Mouse (Mus musculus) heart, embryonic 14.5 days (tissue): ENCODE measurements at regions not wholly inside any gene's neighbourhood (a gene's known extent, or its start where the extent isn't known, plus 50 kb on each side); places are given as distances from the start of the nearest gene placed in this dataset.

Experiments
- ATAC-seq: fragments of 200-750 bp; cut with Nextera tagmentation; 2 replicates; pipeline ENCODE4 v1.8.0; 2017; ENCODE audit warnings: low read depth, moderate TSS enrichment; ENCODE audit not compliant: insufficient number of reproducible peaks, insufficient read depth, low FRiP score
- H3K27ac ChIP-seq, 2 experiments: fragments of 200-500 bp in 1 of 2; fragments of 300-500 bp in 1 of 2; sonication (generic) in 1 of 2; replicated peaks in 1 of 2; 2 replicates each; pipeline ENCODE4 v1.5.1; 2012 to 2014; ENCODE audit warnings: low read depth in 2 of 2, low read length in 2 of 2, control low read depth in 1 of 2, mild to moderate bottlenecking in 1 of 2, mixed read lengths in 1 of 2; ENCODE audit not compliant: control insufficient read depth in 1 of 2, insufficient read depth in 1 of 2
- H3K27me3 ChIP-seq: fragments of 300-500 bp; sonication (generic); 2 replicates; pipeline ENCODE4 v1.6.1; 2014; ENCODE audit warnings: mild to moderate bottlenecking, low read length, control low read depth; ENCODE audit not compliant: control insufficient read depth, insufficient read depth
- H3K36me3 ChIP-seq: fragments of 300-500 bp; sonication (generic); 2 replicates; pipeline ENCODE4 v1.6.1; 2014; ENCODE audit warnings: mild to moderate bottlenecking, control low read depth, low read length, mixed read lengths; ENCODE audit not compliant: control insufficient read depth, insufficient read depth
- H3K4me1 ChIP-seq, 2 experiments: fragments of 200-500 bp in 1 of 2; fragments of 300-500 bp in 1 of 2; sonication (generic) in 1 of 2; 2 replicates each; pipeline ENCODE4 v1.6.1; 2012 to 2014; ENCODE audit warnings: low read length in 2 of 2, control low read depth in 1 of 2, mixed read lengths in 1 of 2; ENCODE audit not compliant: control insufficient read depth in 2 of 2, insufficient read depth in 2 of 2
- H3K4me2 ChIP-seq: fragments of 300-500 bp; sonication (generic); 2 replicates; pipeline ENCODE4 v1.6.1; 2014; ENCODE audit warnings: mild to moderate bottlenecking, low read length
- H3K4me3 ChIP-seq, 2 experiments: fragments of 200-500 bp in 1 of 2; fragments of 300-500 bp in 1 of 2; sonication (generic) in 1 of 2; 2 replicates each; pipeline ENCODE4 v1.5.1; 2012 to 2014; ENCODE audit warnings: low read length in 2 of 2, mild to moderate bottlenecking in 2 of 2, control low read depth in 1 of 2, low read depth in 1 of 2, moderate library complexity in 1 of 2; ENCODE audit not compliant: control insufficient read depth in 1 of 2, insufficient read depth in 1 of 2
- H3K9ac ChIP-seq: fragments of 300-500 bp; sonication (generic); 2 replicates; pipeline ENCODE4 v1.6.1; 2014; ENCODE audit warnings: mild to moderate bottlenecking, low read length
- H3K9me3 ChIP-seq: fragments of 300-500 bp; sonication (generic); 2 replicates; pipeline ENCODE4 v1.6.1; 2016; ENCODE audit warnings: low read length, control low read depth; ENCODE audit not compliant: control insufficient read depth
- WGBS: fragments of 180-500 bp; shearing (Covaris S2); extraction: QIAGEN DNeasy Blood & Tissue Kit; methylation state at CpG from one replicate; pipeline ENCODE4 v1.1.7; 2014; 5-methylcytosine and 5-hydroxymethylcytosine counted together

DNA sequence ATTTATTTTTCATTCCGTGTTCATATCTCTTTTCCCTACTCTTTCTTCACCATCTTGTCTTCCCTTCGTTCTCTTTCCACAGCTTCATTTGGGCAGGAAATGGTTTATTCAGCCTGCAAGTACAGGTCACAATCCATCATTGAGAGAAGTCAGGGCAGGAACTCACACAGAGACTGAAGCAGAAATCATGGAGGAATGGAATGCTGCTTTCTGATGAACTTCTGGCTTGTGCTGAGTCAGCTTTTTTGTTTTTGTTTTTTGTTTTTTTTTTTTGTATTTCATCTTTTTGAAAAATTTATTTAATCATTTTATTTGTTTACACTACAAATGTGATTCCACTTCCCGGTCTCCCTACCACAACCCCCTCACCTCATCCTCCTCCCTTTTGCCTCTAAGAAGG, 51.2 kb upstream of the Suclg2 start:
- Histone ChIP-seq H3K27ac (no peak overlapping the region), H3K36me3 (no peaks in the 10 kb centered on the region), H3K27me3 (no peaks in the 10 kb centered on the region), H3K4me2 (no peak overlapping the region), H3K9ac (no peak overlapping the region), H3K9me3 (no peaks in the 10 kb centered on the region), H3K4me3 (no peak overlapping the region), H3K4me1 (no peaks in the 10 kb centered on the region)
- WGBS = 75% methylated on average over 3 of the region's 3 CpGs
- ATAC-seq = no peak

DNA sequence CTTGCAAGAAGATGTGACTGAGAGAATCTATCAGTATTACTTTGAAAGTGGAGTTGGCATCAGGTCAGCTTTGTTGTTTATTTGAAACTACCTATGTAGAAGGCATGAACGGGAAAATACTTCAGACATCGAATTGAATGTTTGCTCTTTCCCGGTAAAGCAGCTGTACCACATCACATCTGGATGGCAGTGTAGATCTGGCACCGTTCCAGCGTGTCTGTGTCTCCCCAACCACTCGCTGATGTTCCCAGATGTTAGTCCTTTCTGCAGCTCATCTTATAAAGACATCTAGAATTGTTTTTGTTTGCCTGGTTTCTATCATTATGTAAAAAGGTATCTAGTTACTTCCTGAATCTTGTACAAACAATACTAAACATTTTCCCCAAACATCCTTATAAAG, 83.1 kb upstream of the Suclg2 start:
- no peak overlapping the region for H3K4me2 ChIP-seq
- H3K27ac ChIP-seq = no peak overlapping the region
- H3K4me1 ChIP-seq = no peaks in the 10 kb centered on the region
- no peak for ATAC-seq
- no peaks in the 10 kb centered on the region for H3K36me3 ChIP-seq
- H3K9me3 ChIP-seq = no peaks in the 10 kb centered on the region
- H3K27me3 ChIP-seq = no peaks in the 10 kb centered on the region
- 60% methylated on average over 6 of the region's 6 CpGs for WGBS
- H3K9ac ChIP-seq = no peak overlapping the region
- no peak overlapping the region for H3K4me3 ChIP-seq

DNA sequence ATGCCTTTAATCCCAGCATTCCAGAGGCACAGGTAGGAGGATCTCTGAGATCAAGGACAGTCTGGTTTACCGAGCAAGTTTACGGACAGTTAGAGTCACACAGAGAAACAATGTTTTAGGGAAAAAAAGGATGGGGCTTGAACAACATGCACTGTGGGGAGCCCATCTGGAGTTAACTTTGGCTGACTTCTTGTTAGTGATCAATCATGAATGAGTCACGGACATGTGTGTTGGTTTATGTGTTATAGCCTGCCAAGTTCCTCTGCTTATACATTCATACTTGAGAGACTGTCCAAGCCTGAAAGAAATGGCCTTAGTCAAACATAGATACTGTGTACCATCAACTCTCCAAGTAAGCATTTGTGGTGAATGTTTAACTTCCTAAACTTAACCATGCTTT, 122.9 kb upstream of the Suclg2 start:
- H3K4me1 ChIP-seq = no peaks in the 10 kb centered on the region
- H3K9ac ChIP-seq = no peak overlapping the region
- ATAC-seq = no peak
- 81% methylated on average over 3 of the region's 3 CpGs for WGBS
- H3K27me3 ChIP-seq = no peaks in the 10 kb centered on the region
- H3K9me3 ChIP-seq = 0 out of 2 replicates have a peak, but pooled peaks cover 5% of the 10 kb centered on the region
- no peaks in the 10 kb centered on the region for H3K36me3 ChIP-seq
- H3K4me3 ChIP-seq = no peak overlapping the region
- H3K27ac ChIP-seq = no peak overlapping the region
- H3K4me2 ChIP-seq = no peak overlapping the region

DNA sequence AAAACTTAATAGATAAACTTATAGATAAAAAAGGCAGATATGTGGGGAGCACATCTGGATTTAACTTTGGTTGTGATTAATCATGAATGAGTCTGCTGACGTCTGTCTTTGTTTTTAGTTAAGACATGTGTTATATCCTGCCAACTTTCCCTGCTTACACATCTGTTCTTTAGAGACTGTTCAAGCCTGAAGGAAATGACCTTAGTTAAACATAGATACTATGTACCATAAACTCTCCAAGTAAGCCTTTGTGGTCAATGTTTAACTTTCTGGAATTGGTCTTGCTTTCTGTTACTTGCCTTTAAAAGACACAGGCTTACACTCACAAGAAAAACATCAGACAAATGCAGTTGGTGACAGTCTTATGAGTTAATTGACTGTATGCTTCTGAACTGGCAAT, 127.9 kb upstream of the Suclg2 start:
- 49% methylated on average over 1 of the region's 1 CpGs for WGBS
- Histone ChIP-seq H3K36me3 (no peaks in the 10 kb centered on the region), H3K27ac (no peak overlapping the region), H3K4me3 (no peak overlapping the region), H3K4me2 (no peak overlapping the region), H3K27me3 (no peaks in the 10 kb centered on the region), H3K9me3 (0 out of 2 replicates have a peak, but pooled peaks cover 5% of the 10 kb centered on the region), H3K9ac (no peak overlapping the region), H3K4me1 (no peaks in the 10 kb centered on the region)
- no peak for ATAC-seq

DNA sequence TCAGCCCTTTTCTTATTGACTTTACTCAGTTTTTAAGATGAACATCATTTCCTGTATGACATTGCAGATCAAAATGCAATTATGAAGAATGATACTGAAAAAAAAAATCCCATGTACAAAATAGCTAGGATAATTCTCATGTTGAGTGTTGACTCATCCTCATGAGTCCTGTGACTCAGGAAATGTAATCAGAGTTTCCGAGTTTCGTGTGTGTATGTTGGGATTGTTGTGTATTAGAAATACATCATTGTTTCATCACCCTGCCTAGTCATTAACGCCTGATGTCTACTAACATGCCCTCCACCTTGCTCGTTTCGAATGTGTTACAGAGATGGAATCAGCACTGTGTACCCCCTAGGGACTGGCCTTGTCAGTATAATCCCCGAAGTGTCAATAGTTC, 156.9 kb upstream of the Suclg2 start:
- Histone ChIP-seq H3K4me3 (no peak overlapping the region), H3K9ac (no peak overlapping the region), H3K27me3 (no peaks in the 10 kb centered on the region), H3K4me1 (no peaks in the 10 kb centered on the region), H3K27ac (no peak overlapping the region), H3K9me3 (no peaks in the 10 kb centered on the region), H3K36me3 (no peaks in the 10 kb centered on the region), H3K4me2 (no peak overlapping the region)
- ATAC-seq = no peak
- WGBS = 71% methylated on average over 6 of the region's 6 CpGs

DNA sequence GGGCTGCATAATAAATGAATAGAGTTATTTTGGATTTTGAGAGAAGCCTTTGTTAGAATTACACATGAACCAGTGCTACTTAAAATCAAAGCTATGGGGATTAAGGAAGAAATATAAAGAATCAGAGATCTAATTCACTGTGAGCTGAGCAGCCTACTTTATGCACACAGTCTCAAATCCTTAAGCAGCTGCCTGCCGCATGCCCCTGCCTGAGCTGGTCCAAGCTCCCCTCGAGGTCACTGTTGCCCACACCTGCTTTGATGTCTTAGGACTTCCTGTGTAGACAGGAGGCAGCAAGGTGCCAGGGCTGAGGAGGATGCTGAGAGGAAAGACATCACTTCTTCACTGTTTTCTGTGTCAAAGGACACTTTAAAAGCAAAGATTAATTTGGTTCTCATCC, 157.7 kb upstream of the Suclg2 start:
- Histone ChIP-seq H3K9me3 (no peaks in the 10 kb centered on the region), H3K4me3 (no peak overlapping the region), H3K9ac (no peak overlapping the region), H3K27ac (no peak overlapping the region), H3K4me1 (no peaks in the 10 kb centered on the region), H3K36me3 (no peaks in the 10 kb centered on the region), H3K27me3 (no peaks in the 10 kb centered on the region), H3K4me2 (no peak overlapping the region)
- ATAC-seq = no peak
- 44% methylated on average over 2 of the region's 2 CpGs for WGBS

DNA sequence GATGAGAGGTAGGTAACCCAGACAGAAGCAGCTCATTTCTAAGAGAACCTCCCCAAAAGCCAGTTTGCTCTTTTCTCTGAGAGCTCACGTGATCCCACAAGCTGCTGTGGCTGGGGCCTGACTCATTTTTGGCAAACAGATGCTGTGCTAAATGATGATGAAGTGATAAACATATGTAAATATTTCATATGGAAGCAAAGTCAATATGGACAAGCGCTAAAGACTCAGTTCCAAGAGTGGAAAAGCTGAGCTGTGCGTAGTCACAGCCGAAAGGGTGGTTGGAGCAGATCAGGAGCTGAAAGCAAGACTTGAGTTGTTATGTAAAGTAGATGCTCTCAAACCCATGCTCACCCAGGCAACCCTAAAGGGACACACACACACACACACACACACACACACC, 168.0 kb upstream of the Suclg2 start:
- 89% methylated on average over 4 of the region's 4 CpGs for WGBS
- no peak overlapping the region for H3K4me3 ChIP-seq
- H3K9me3 ChIP-seq = no peaks in the 10 kb centered on the region
- no peak overlapping the region for H3K4me2 ChIP-seq
- no peaks in the 10 kb centered on the region for H3K36me3 ChIP-seq
- H3K27ac ChIP-seq = no peak overlapping the region
- no peak overlapping the region for H3K9ac ChIP-seq
- H3K27me3 ChIP-seq = no peaks in the 10 kb centered on the region
- no peaks in the 10 kb centered on the region for H3K4me1 ChIP-seq
- ATAC-seq = no peak

DNA sequence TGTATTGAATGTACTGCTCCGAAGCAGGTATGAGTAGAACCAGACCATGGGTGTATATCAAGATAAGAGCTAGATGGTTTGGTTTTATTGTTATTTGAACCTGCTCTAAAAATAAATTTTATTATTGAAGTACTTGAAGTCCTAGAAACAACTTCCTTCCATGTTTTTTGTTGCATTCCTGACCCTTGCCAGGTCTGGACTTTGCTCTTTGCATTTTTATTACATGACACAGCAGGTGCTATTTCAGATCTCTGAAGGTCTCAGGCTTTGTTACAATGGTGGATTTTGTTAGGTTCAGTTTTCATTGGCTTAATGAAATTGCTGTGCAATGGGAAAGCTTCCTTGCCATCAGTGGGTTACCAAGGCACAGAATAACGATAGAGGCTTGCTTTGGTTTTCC, 184.0 kb upstream of the Suclg2 start:
- ATAC-seq = no peak
- no peak overlapping the region for H3K9ac ChIP-seq
- no peak overlapping the region for H3K4me2 ChIP-seq
- no peaks in the 10 kb centered on the region for H3K27me3 ChIP-seq
- WGBS = 87% methylated on average over 2 of the region's 2 CpGs
- no peak overlapping the region for H3K4me3 ChIP-seq
- H3K36me3 ChIP-seq = no peaks in the 10 kb centered on the region
- 0 out of 4 replicates have a peak, but pooled peaks cover 0 to 4% of the 10 kb centered on the region in 2 experiments for H3K4me1 ChIP-seq
- no peaks in the 10 kb centered on the region for H3K9me3 ChIP-seq
- H3K27ac ChIP-seq = no peak overlapping the region
